Mouse (Mus musculus) bone marrow, adult 2 months (tissue): ENCODE data around the gene 4930415O20Rik.

Experiments used
- CTCF ChIP-seq: fragments of 200-500 bp; IDR thresholded peaks from 2 replicates; pipeline ENCODE4 v1.5.1; 2011; ENCODE audit warnings: low read length, control low read depth; ENCODE audit not compliant: control insufficient read depth, insufficient read depth
- POLR2A ChIP-seq: fragments of 200-500 bp; IDR thresholded peaks from 2 replicates; pipeline ENCODE4 v1.6.1; 2011; ENCODE audit warnings: low read depth, mild to moderate bottlenecking, control low read depth, low read length, borderline replicate concordance; ENCODE audit not compliant: control insufficient read depth

- no peak for TF ChIP-seq POLR2A
- no peak for TF ChIP-seq CTCF
Measured at GRCm38 (mm10) chr15:98594193-98594592, 23.4 kb downstream of the 4930415O20Rik start.
